Mouse (Mus musculus) CH12.LX (cell line): ENCODE results near the gene A430078G23Rik.

Source experiments
- CHD1 ChIP-seq: IDR thresholded peaks from 2 replicates; pipeline ENCODE4 v1.6.1; 2012; ENCODE audit warnings: low read depth, low read length, improper control_type of control experiment, inconsistent platforms
- CTCF ChIP-seq, 2 experiments: IDR thresholded peaks in 1 of 2; conservative IDR thresholded peaks in 1 of 2; 2 replicates each; pipeline ENCODE4 v1.5.1; 2011 to 2012; ENCODE audit warnings: low read depth in 2 of 2, low read length in 2 of 2, improper control_type of control experiment in 1 of 2, inconsistent platforms in 1 of 2, mild to moderate bottlenecking in 1 of 2, moderate library complexity in 1 of 2
- ELF1 ChIP-seq: IDR thresholded peaks from 2 replicates; pipeline ENCODE4 v1.6.1; 2014; ENCODE audit warnings: low read depth, mild to moderate bottlenecking, inconsistent platforms, low read length, improper control_type of control experiment
- EP300 ChIP-seq: IDR thresholded peaks from 2 replicates; pipeline ENCODE4 v1.6.1; 2011; ENCODE audit warnings: low read length, improper control_type of control experiment
- ETS1 ChIP-seq: conservative IDR thresholded peaks from 2 replicates; pipeline ENCODE4 v1.6.1; 2012; ENCODE audit warnings: low read depth, mild to moderate bottlenecking, inconsistent platforms, low read length, improper control_type of control experiment, moderate library complexity
- JUN ChIP-seq: IDR thresholded peaks from 2 replicates; pipeline ENCODE4 v1.6.1; 2011; ENCODE audit warnings: low read depth, mild to moderate bottlenecking, low read length, improper control_type of control experiment, moderate library complexity; ENCODE audit not compliant: insufficient read depth
- JUND ChIP-seq: conservative IDR thresholded peaks from 2 replicates; pipeline ENCODE4 v1.6.1; 2011; ENCODE audit warnings: low read depth, low read length, improper control_type of control experiment
- POLR2A ChIP-seq: IDR thresholded peaks from 2 replicates; pipeline ENCODE4 v1.6.1; 2011; ENCODE audit warnings: low read depth, mild to moderate bottlenecking, improper control_type of control experiment, low read length
- POLR2AphosphoS2 ChIP-seq: IDR thresholded peaks from 2 replicates; pipeline ENCODE4 v1.6.1; 2011; ENCODE audit warnings: low read depth, low read length, improper control_type of control experiment
- RAD21 ChIP-seq: IDR thresholded peaks from 2 replicates; pipeline ENCODE4 v1.6.1; 2011; ENCODE audit warnings: low read depth, mild to moderate bottlenecking, low read length, improper control_type of control experiment, moderate library complexity
- UBTF ChIP-seq: IDR thresholded peaks from 2 replicates; pipeline ENCODE4 v1.6.1; 2012; ENCODE audit warnings: low read depth, mild to moderate bottlenecking, inconsistent platforms, low read length, improper control_type of control experiment, moderate library complexity

GRCm38 (mm10) chr8:3428426-3428825, 75.2 kb downstream of the A430078G23Rik start:
- TF ChIP-seq CHD1 (no peak), ELF1 (no peak), CTCF (conservative IDR thresholded peaks at IDR 0.05 in 1 of 2, IDR thresholded peaks at IDR 0.05 in 1 of 2; ENCODE audit: low read depth in 2 of 2, low read length in 2 of 2) (no peak), POLR2AphosphoS2 (no peak), JUND (no peak), RAD21 (no peak), POLR2A (no peak), EP300 (no peak), UBTF (no peak), ETS1 (no peak), JUN (no peak)
